Mouse (Mus musculus) embryonic fibroblast, embryonic 13.5 days (primary cell): ENCODE measurements around the gene Mamld1.

Experiments
- CTCF ChIP-seq: IDR thresholded peaks from 2 replicates; pipeline ENCODE4 v1.5.1; 2011; ENCODE audit warnings: mild to moderate bottlenecking, control low read depth, low read length, moderate library complexity, borderline replicate concordance; ENCODE audit not compliant: insufficient read depth
- POLR2A ChIP-seq: IDR thresholded peaks from 2 replicates; pipeline ENCODE4 v1.6.1; 2011; ENCODE audit warnings: low read depth, mild to moderate bottlenecking, control low read depth, low read length, moderate library complexity

- TF ChIP-seq CTCF (no peak), POLR2A (no peak)
Measured at GRCm38 (mm10) chrX:71085092-71085807, 35.2 kb downstream of the Mamld1 start.
